In the genomic region with DNA sequence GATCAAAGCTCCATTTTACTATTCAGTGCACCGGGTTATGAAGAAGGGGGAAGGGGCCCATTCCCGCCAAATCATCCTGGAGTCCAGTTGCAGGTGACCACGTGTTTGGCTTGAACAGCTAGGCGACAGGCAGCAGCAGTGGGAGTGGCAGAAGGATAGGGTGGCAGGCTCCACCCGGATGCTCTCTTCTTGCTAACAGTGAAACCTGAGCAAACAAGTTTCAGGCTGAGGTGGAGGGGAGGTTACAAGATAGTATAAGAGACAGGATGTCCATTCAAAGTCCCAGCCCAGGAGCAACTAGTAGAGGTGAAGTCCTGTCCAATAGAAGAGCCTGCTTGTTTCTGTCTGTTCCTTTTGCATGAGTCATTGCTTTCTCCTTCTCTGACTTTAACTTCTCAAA, we compare ENCODE assay signal across 23 mouse cellular contexts.
"Had no signal": no experiment of that assay in that cellular context is flagged by ENCODE, and none has a peak within 500 bp of the region (broad histone marks: within the 10 kb centered on the region; RNA-seq: fewer than 3 reads in every experiment).

No protein-coding gene starts in this region.

- H3K9me3 ChIP-seq: heart, embryonic 12.5 days; hindbrain, embryonic 10.5 days; hindbrain, embryonic 13.5 days; hindbrain, embryonic 15.5 days; limb, embryonic 13.5 days; limb, embryonic 15.5 days; liver, embryonic 12.5 days had no signal

- H3K4me1 ChIP-seq: heart, embryonic 12.5 days; hindbrain, embryonic 10.5 days; hindbrain, embryonic 13.5 days; hindbrain, embryonic 15.5 days; limb, embryonic 13.5 days; limb, embryonic 15.5 days; liver, embryonic 12.5 days had no signal

- H3K27me3 ChIP-seq: heart, embryonic 12.5 days; hindbrain, embryonic 13.5 days; hindbrain, embryonic 15.5 days; limb, embryonic 13.5 days; limb, embryonic 15.5 days; liver, embryonic 12.5 days had no signal

- DNase-seq: gastrocnemius, adult 2 months; gastrocnemius, postnatal 10 days; gastrocnemius, postnatal 25 days; heart, adult 2 months; heart, postnatal 10 days; heart, postnatal 4 days; kidney, adult 11 months; kidney, adult 2 months; kidney, postnatal 36 days; layer of hippocampus, adult 9-11 months; layer of hippocampus, postnatal 36 days; left cerebral cortex, postnatal 4 days; lung, adult 18-20 months had no signal

- H3K4me3 ChIP-seq: gastrocnemius, adult 2 months; heart, adult 2 months; heart, embryonic 12.5 days; hindbrain, embryonic 10.5 days; hindbrain, embryonic 13.5 days; hindbrain, embryonic 15.5 days; limb, embryonic 13.5 days; limb, embryonic 15.5 days; liver, embryonic 12.5 days had no signal

- H3K36me3 ChIP-seq: heart, embryonic 12.5 days; hindbrain, embryonic 10.5 days; hindbrain, embryonic 13.5 days; hindbrain, embryonic 15.5 days; limb, embryonic 13.5 days; limb, embryonic 15.5 days; liver, embryonic 12.5 days had no signal

- H3K27ac ChIP-seq: gastrocnemius, adult 2 months; heart, adult 2 months; hindbrain, embryonic 10.5 days; hindbrain, embryonic 13.5 days; hindbrain, embryonic 15.5 days; hindbrain, postnatal 0 days; limb, embryonic 13.5 days; limb, embryonic 15.5 days; liver, embryonic 12.5 days; liver, embryonic 14.5 days had no signal

- H3K4me2 ChIP-seq: heart, embryonic 12.5 days; hindbrain, embryonic 13.5 days; hindbrain, embryonic 15.5 days; limb, embryonic 13.5 days; limb, embryonic 15.5 days; liver, embryonic 12.5 days had no signal

- H3K9ac ChIP-seq: heart, embryonic 12.5 days; hindbrain, embryonic 13.5 days; hindbrain, embryonic 15.5 days; limb, embryonic 13.5 days; limb, embryonic 15.5 days; liver, embryonic 12.5 days; liver, embryonic 14.5 days had no signal

- ATAC-seq: hindbrain, postnatal 0 days; intestine, embryonic 16.5 days; liver, embryonic 12.5 days had no signal
